8 mouse cellular contexts compared by ENCODE assay signal in genomic region chr6:125348721-125349574, GRCm38 (mm10). TPM values are rescaled to one million over a fixed set of nuclear protein-coding genes. Genes with fewer than 3 reads are reported as not detected.
DNase-seq lines count a peak whose midpoint lies in the region; ATAC-seq and TF ChIP-seq lines count a peak whose summit lies in the region.

Gene Tnfrsf1a, plus strand, starts transcription at chr6:125349362.

- H3K36me3 ChIP-seq in lung, postnatal 0 days (ENCODE audit: insufficient read depth, low read length): no peaks in the 10 kb centered on the region; the same call in 1 of the 2 replicates
- H3K36me3 ChIP-seq in midbrain, embryonic 15.5 days (replicated peaks): no peaks in the 10 kb centered on the region

- no peak for TF ChIP-seq EP300 in lung, postnatal 0 days (IDR thresholded peaks at IDR 0.05)

- peak within 1 kb of the TSS; percentile 73 for H3K4me3 ChIP-seq in lung, postnatal 0 days (ENCODE audit: low read depth, low read length)
- H3K4me3 ChIP-seq in cortical plate, adult 2 months (ENCODE audit: insufficient read depth, low read length): peak within 1 kb of the TSS; percentile 39
- peak within 1 kb of the TSS; percentile 31 for H3K4me3 ChIP-seq in midbrain, embryonic 15.5 days

- TF ChIP-seq CTCF in lung, postnatal 0 days (IDR thresholded peaks at IDR 0.05): no peak
- no peak for TF ChIP-seq CTCF in cortical plate, adult 2 months (IDR thresholded peaks at IDR 0.05; ENCODE audit: extremely low read depth, insufficient read depth, low read length)

- peaks cover 37% of the 10 kb centered on the region for H3K4me1 ChIP-seq in lung, postnatal 0 days (ENCODE audit: insufficient read depth, low read depth, low read length)
- no peaks in the 10 kb centered on the region for H3K4me1 ChIP-seq in cortical plate, adult 2 months (ENCODE audit: control insufficient read depth, insufficient read depth, low read length)
- H3K4me1 ChIP-seq in midbrain, embryonic 15.5 days: peaks cover 14% of the 10 kb centered on the region

- TF ChIP-seq POLR2A in cortical plate, adult 2 months (IDR thresholded peaks at IDR 0.05; ENCODE audit: extremely low read depth, insufficient read depth, low read length): no peak

- 8% methylated on average over 22 of the region's 22 CpGs for WGBS in lung, postnatal 0 days
- WGBS in large intestine, adult 2 months: 15% methylated on average over 22 of the region's 22 CpGs
- WGBS in midbrain, embryonic 15.5 days: 7% methylated on average over 22 of the region's 22 CpGs

- peak within 1 kb of the TSS; percentile 91 for H3K9ac ChIP-seq in lung, postnatal 0 days (replicated peaks; ENCODE audit: low read depth)
- peak within 1 kb of the TSS; percentile 4; the same call in 1 of the 2 replicates for H3K9ac ChIP-seq in midbrain, embryonic 15.5 days

- no peaks in the 10 kb centered on the region for H3K27me3 ChIP-seq in lung, postnatal 0 days (replicated peaks; ENCODE audit: insufficient read depth, low read length)
- H3K27me3 ChIP-seq in midbrain, embryonic 15.5 days (replicated peaks): 0 out of 2 replicates have a peak, but pooled peaks cover 16% of the 10 kb centered on the region

- no peaks in the 10 kb centered on the region for H3K9me3 ChIP-seq in lung, postnatal 0 days (ENCODE audit: low read length)
- H3K9me3 ChIP-seq in midbrain, embryonic 15.5 days: no peaks in the 10 kb centered on the region

- no peak; the same call in 1 of the 2 replicates for ATAC-seq in lung, postnatal 0 days
- ATAC-seq in midbrain, embryonic 15.5 days (replicated peaks): peak; percentile 24; the same call in 1 of the 2 replicates

- H3K27ac ChIP-seq in lung, postnatal 0 days (ENCODE audit: low read length): peak within 1 kb of the TSS; percentile 95
- peak within 1 kb of the TSS; percentile 68 for H3K27ac ChIP-seq in cortical plate, adult 2 months (ENCODE audit: insufficient read depth, low read length)
- H3K27ac ChIP-seq in midbrain, embryonic 15.5 days: no peak within 1 kb of the TSS

- peak; percentile 74 for DNase-seq in lung, postnatal 0 days (ENCODE audit: low spot score)
- DNase-seq in lung, postnatal 14 days: no peak
- peak in 1 of 2 experiments; percentile 50 for DNase-seq in heart, adult 18-20 months
- no peak for DNase-seq in large intestine, adult 2 months (ENCODE audit: low read depth, low spot score)
- no peak for DNase-seq in cerebellum, adult 8-10 months
- DNase-seq in right cerebral cortex, adult 2 months (ENCODE audit: low spot score in 2 of 2): no peak

- peak within 1 kb of the TSS; percentile 79 for H3K4me2 ChIP-seq in lung, postnatal 0 days (replicated peaks; ENCODE audit: low read depth, low read length)
- peak within 1 kb of the TSS; percentile 47 for H3K4me2 ChIP-seq in midbrain, embryonic 15.5 days

RNA-seq across cellular contexts. Expression of gene Tnfrsf1a, which starts in this region (rescaled TPM):
- 107 and 108 TPM in 2 replicates for polyA plus RNA-seq in lung, postnatal 0 days (2015; fragmentation: Nextera tagmentation; extraction: Ambion mirVana)
- polyA plus RNA-seq in cortical plate, adult 2 months (2012; rRNA removed): 13.6 and 14.9 TPM in 2 replicates
- total RNA-seq in heart, adult 18-20 months (2021): 10 to 100 TPM; 47.5 to 50.8 TPM
- polyA plus RNA-seq in large intestine, adult 2 months (2012; rRNA removed): 123 and 182 TPM in 2 replicates
- 11.6 and 14.6 TPM in 2 replicates for polyA plus RNA-seq in midbrain, embryonic 15.5 days (2015; fragmentation: Nextera tagmentation; extraction: Ambion mirVana)
